Mouse (Mus musculus): ENCODE measurements around the gene Pcsk6. TPM values are rescaled to one million over a fixed set of nuclear protein-coding genes. Genes with fewer than 3 reads are reported as not detected.
A peak's percentile ranks its signal among the peaks of the same experiment; 100 is the strongest.
"Not testable (repeated sequence)": the region's sequence is repeated elsewhere in the genome, so short reads cannot be mapped to it uniquely, and the experiment has no call there.

The Pcsk6 gene
- polyA plus RNA-seq, 1 experiment from 2014 or later, result 6.1 TPM

DNA sequence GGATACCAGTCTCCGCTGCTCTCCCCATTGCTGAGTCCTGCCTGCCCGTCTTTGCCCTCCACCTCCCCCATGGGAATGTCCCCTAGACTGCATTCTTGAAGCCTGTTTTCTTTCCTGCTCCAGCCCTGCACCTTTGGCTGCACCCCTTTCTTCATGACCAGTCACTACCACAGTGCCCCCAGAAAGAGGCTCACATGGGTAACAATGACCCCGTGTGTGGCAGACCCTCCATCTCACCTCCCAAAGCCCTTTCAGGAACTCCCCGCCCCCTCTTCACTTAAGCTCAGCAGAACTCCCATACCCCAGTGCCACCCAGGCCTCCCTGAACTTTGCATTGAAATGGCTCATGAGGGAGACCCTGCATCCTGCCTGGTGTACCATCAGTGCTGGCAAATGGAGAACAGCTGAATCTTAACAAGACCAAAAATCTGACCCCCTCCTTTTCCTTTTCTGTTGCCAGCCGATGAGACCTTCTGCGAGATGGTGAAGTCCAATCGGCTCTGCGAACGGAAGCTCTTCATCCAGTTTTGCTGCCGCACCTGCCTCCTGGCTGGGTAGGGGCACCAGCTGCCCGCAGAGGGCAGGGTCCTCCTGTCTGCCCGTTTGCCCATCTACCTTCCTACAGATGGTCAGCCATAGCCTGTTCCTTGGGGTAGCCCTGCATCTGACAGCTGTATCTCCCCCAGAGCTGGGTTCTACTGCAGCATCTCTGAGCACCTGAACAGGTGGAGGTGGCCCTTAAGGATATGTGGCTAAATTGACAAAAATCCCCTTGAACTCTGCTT lies 187.1 kb downstream of the Pcsk6 start:
- Histone ChIP-seq H3K27ac (ENCODE audit: low read depth, low read length) (no peak overlapping the region), H3K9ac (ENCODE audit: low read depth, low read length) (no peak overlapping the region), H3K4me2 (no peak overlapping the region), H3K9me3 (replicated peaks; ENCODE audit: control insufficient read depth, low read length) (no peaks in the 10 kb centered on the region), H3K36me3 (ENCODE audit: control insufficient read depth, insufficient read depth, low read length) (no peaks in the 10 kb centered on the region), H3K4me3 (ENCODE audit: low read depth, low read length) (no peak overlapping the region), H3K4me1 (ENCODE audit: control insufficient read depth, insufficient read depth, low read length) (no peaks in the 10 kb centered on the region), H3K27me3 (ENCODE audit: control insufficient read depth, insufficient read depth, low read length) (peaks cover 17% of the 10 kb centered on the region)
- ATAC-seq (replicated peaks; ENCODE audit: insufficient number of reproducible peaks, low FRiP score, low TSS enrichment), result no peak
- WGBS (ENCODE audit: insufficient replicate concordance), result 86% methylated on average over 12 of the region's 12 CpGs

DNA sequence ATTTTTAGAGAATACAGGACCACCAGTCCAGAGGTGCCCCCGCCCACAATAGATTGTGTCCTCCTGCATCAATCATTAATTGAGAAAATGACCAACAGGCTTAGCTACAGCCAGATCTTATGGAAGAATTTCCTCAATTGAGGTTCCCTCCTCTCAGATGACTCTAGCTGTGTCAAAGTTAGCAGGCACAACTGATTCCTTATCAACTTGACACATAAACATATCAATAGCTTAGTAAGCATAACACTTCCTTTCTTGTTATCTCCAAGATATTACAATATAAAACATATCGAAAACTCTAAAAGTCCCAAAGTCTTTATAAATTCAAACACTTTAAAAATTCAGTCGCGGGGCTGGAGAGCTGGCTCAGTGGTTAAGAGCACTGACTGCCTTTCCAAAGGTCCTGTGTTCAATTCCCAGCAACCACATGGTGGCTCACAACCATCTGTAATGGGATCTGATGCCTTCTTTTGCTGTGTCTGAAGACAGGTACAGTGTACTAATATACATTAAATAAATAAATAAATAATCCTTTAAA lies 192.5 kb downstream of the Pcsk6 start:
- Histone ChIP-seq H3K36me3 (ENCODE audit: control insufficient read depth, insufficient read depth, low read length) (no peaks in the 10 kb centered on the region), H3K4me2 (no peak overlapping the region), H3K27ac (ENCODE audit: low read depth, low read length) (no peak overlapping the region), H3K27me3 (ENCODE audit: control insufficient read depth, insufficient read depth, low read length) (peaks cover 2% of the 10 kb centered on the region; the same call in 1 of the 2 replicates), H3K9ac (ENCODE audit: low read depth, low read length) (no peak overlapping the region), H3K4me3 (ENCODE audit: low read depth, low read length) (no peak overlapping the region), H3K9me3 (replicated peaks; ENCODE audit: control insufficient read depth, low read length) (no peaks in the 10 kb centered on the region), H3K4me1 (ENCODE audit: control insufficient read depth, insufficient read depth, low read length) (no peaks in the 10 kb centered on the region)
- no peak for ATAC-seq (replicated peaks; ENCODE audit: insufficient number of reproducible peaks, low FRiP score, low TSS enrichment)
- 79% methylated on average over 4 of the region's 4 CpGs for WGBS (ENCODE audit: insufficient replicate concordance)

DNA sequence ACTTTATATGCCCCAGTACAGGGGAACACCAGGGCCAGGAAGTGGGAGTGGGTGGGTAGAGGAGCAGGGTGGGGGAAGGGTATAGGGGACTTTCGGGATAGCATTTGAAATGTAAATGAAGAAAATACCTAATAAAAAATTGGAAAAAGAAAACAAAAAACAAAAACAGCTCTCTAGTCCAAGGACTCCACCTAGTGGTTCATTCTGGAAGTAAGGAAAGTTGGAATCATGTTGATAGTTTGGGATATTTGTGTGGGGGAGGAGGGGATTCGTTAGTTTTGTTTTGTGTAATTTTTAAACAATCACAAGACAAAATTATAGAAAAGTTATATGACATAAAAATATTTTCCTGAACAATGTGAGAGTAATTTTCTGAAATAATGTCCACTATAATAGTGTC lies 193.8 kb downstream of the Pcsk6 start:
- not testable (repeated sequence) for H3K36me3 ChIP-seq (ENCODE audit: control insufficient read depth, insufficient read depth, low read length); H3K27me3 ChIP-seq (ENCODE audit: control insufficient read depth, insufficient read depth, low read length); H3K4me3 ChIP-seq (ENCODE audit: low read depth, low read length); H3K4me1 ChIP-seq (ENCODE audit: control insufficient read depth, insufficient read depth, low read length); H3K9me3 ChIP-seq (replicated peaks; ENCODE audit: control insufficient read depth, low read length); H3K4me2 ChIP-seq; H3K9ac ChIP-seq (ENCODE audit: low read depth, low read length); H3K27ac ChIP-seq (ENCODE audit: low read depth, low read length); ATAC-seq (replicated peaks; ENCODE audit: insufficient number of reproducible peaks, low FRiP score, low TSS enrichment)
- WGBS (ENCODE audit: insufficient replicate concordance), result 16% methylated on average over 2 of the region's 2 CpGs

DNA sequence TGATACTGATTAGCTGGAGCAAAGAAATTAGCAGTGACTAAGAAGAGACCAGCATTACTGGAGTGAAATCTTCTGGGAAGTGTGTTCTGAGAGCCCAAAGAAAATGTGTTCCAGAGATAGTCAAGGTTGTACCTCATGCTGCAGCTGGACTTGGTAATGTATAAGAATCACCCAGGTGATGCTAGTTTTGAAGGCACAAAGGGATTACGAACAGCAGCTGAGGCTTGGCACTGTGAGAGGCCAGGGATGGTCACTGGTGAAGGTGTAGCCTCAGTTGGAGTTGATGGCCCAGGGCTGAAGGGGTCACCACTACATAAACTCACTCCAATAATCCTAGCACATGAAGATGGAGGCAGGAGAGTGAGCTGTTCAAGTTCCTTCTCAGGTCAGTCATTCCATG lies 197.2 kb downstream of the Pcsk6 start, which contains the start of gene Snrpa1:
Snrpa1 (plus strand) TSS at position 301 of the 400 bp plus-strand sequence.
- WGBS (ENCODE audit: insufficient replicate concordance), result 76% methylated on average over 1 of the region's 1 CpGs
- Histone ChIP-seq H3K27me3 (ENCODE audit: control insufficient read depth, insufficient read depth, low read length) (peaks cover 2% of the 10 kb centered on the region; the same call in 1 of the 2 replicates), H3K4me3 (ENCODE audit: low read depth, low read length) (peak within 1 kb of the TSS; percentile 82), H3K4me2 (peak within 1 kb of the TSS; percentile 76), H3K27ac (ENCODE audit: low read depth, low read length) (no peak within 1 kb of the TSS), H3K36me3 (ENCODE audit: control insufficient read depth, insufficient read depth, low read length) (no peaks in the 10 kb centered on the region), H3K9ac (ENCODE audit: low read depth, low read length) (peak within 1 kb of the TSS; percentile 79), H3K4me1 (ENCODE audit: control insufficient read depth, insufficient read depth, low read length) (peaks cover 11% of the 10 kb centered on the region; the same call in 1 of the 2 replicates), H3K9me3 (replicated peaks; ENCODE audit: control insufficient read depth, low read length) (no peaks in the 10 kb centered on the region)
- no peak for ATAC-seq (replicated peaks; ENCODE audit: insufficient number of reproducible peaks, low FRiP score, low TSS enrichment)

DNA sequence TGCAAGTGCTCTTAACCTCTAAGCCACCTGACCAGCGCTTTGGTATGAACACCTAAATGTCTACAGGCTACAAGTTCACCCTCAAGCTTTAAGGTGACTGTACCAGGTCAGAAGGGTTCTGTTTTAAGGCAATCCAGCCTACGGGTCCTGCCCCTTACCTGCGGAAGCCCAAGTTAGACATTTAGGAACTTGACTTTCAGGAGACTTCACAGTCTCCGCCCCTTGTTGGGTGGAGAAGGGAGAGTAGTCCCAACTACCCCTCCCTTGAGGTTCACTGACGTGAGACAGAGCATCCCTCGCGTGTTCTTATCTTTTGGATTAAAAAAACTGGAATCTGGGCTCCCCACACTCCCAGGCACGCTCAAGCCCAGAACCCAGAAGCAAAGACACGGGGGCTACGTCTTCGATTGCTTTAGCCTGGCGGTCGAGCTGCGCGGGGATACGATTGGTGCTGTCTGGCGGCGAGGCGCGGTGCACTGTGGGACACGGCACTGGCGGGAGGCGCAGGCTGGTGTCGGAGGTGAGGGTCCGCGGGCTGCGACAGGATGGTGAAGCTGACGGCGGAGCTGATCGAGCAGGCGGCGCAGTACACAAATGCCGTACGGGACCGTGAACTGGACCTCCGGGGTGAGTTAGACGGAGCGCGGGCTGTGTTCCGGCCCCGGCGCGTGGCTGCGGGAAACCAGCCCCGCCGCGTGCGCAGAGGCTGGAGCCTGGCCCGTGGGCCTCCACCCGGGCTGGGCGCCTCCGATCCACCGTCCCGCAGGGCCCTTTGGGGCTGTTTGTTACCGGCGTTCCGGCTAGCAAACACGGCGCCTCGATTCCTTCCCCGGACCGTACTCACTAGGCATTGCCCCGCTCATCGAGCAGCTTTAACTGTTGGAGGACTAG lies 198.8 kb downstream of the Pcsk6 start:
- H3K9me3 ChIP-seq (replicated peaks; ENCODE audit: control insufficient read depth, low read length), result no peaks in the 10 kb centered on the region
- H3K4me1 ChIP-seq (ENCODE audit: control insufficient read depth, insufficient read depth, low read length), result peaks cover 11% of the 10 kb centered on the region; the same call in 1 of the 2 replicates
- peak overlapping the region; percentile 79 for H3K9ac ChIP-seq (ENCODE audit: low read depth, low read length)
- WGBS (ENCODE audit: insufficient replicate concordance), result under 1% methylated on average over 64 of the region's 64 CpGs
- peaks cover 2% of the 10 kb centered on the region; the same call in 1 of the 2 replicates for H3K27me3 ChIP-seq (ENCODE audit: control insufficient read depth, insufficient read depth, low read length)
- peaks cover 3% of the 10 kb centered on the region for H3K36me3 ChIP-seq (ENCODE audit: control insufficient read depth, insufficient read depth, low read length)
- no peak overlapping the region for H3K27ac ChIP-seq (ENCODE audit: low read depth, low read length)
- H3K4me3 ChIP-seq (ENCODE audit: low read depth, low read length), result peak overlapping the region; percentile 82
- ATAC-seq (replicated peaks; ENCODE audit: insufficient number of reproducible peaks, low FRiP score, low TSS enrichment), result peak; percentile 85
- H3K4me2 ChIP-seq, result peak overlapping the region; percentile 76

DNA sequence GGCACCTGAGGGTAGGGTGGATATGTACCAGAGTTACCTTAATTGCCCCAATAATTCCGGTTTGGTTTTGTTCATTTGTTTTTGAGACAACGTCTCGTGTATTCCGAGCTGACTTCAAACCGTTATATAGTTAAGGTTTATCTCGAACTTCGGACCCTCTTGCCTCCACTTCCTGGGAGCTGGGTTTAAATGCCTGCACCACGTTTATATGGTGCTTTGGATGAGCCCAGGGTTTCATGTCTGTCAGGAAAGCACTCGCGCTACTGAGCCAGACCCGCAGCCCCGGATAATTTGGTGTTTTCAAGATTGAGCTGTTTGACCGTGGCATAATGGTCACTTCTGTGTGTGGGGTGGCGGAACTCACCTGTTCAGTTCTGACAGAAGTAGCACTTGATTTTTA lies 199.5 kb downstream of the Pcsk6 start:
- H3K4me3 ChIP-seq (ENCODE audit: low read depth, low read length), result peak overlapping the region; percentile 82
- peak overlapping the region; percentile 76 for H3K4me2 ChIP-seq
- peaks cover 11% of the 10 kb centered on the region; the same call in 1 of the 2 replicates for H3K4me1 ChIP-seq (ENCODE audit: control insufficient read depth, insufficient read depth, low read length)
- H3K36me3 ChIP-seq (ENCODE audit: control insufficient read depth, insufficient read depth, low read length), result peaks cover 3% of the 10 kb centered on the region
- H3K27me3 ChIP-seq (ENCODE audit: control insufficient read depth, insufficient read depth, low read length), result peaks cover 2% of the 10 kb centered on the region; the same call in 1 of the 2 replicates
- peak overlapping the region; percentile 79 for H3K9ac ChIP-seq (ENCODE audit: low read depth, low read length)
- H3K9me3 ChIP-seq (replicated peaks; ENCODE audit: control insufficient read depth, low read length), result no peaks in the 10 kb centered on the region
- no peak for ATAC-seq (replicated peaks; ENCODE audit: insufficient number of reproducible peaks, low FRiP score, low TSS enrichment)
- no peak overlapping the region for H3K27ac ChIP-seq (ENCODE audit: low read depth, low read length)
- 2% methylated on average over 14 of the region's 14 CpGs for WGBS (ENCODE audit: insufficient replicate concordance)

DNA sequence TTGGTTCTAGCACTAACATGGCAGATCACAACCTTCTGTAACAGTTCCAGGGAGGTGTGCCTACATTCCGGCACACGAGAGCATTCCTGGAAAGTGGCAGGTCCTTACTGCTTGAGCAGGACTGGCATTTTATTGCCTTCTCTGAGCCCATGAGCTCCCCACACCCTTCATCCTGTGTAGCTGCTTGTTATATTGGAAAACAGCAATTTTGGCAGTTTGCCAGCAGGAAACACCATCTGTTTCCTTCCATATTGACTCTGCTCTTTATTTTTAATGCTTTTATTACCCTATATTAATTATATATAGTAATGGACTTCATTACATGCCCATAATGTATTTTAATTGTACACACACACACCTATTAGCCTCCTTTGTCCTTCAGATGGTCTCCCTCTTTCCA lies 214.9 kb downstream of the Pcsk6 start:
- Histone ChIP-seq H3K4me2 (no peak overlapping the region), H3K4me1 (ENCODE audit: control insufficient read depth, insufficient read depth, low read length) (peaks cover 8% of the 10 kb centered on the region; the same call in 1 of the 2 replicates), H3K4me3 (ENCODE audit: low read depth, low read length) (no peak overlapping the region), H3K27ac (ENCODE audit: low read depth, low read length) (no peak overlapping the region), H3K9ac (ENCODE audit: low read depth, low read length) (no peak overlapping the region), H3K36me3 (ENCODE audit: control insufficient read depth, insufficient read depth, low read length) (peaks cover 18% of the 10 kb centered on the region), H3K9me3 (replicated peaks; ENCODE audit: control insufficient read depth, low read length) (no peaks in the 10 kb centered on the region), H3K27me3 (ENCODE audit: control insufficient read depth, insufficient read depth, low read length) (no peaks in the 10 kb centered on the region)
- WGBS (ENCODE audit: insufficient replicate concordance), result 86% methylated on average over 2 of the region's 2 CpGs
- ATAC-seq (replicated peaks; ENCODE audit: insufficient number of reproducible peaks, low FRiP score, low TSS enrichment), result no peak
